Mouse (Mus musculus): ENCODE measurements around the gene Ubqln1. TPM values are rescaled to one million over a fixed set of nuclear protein-coding genes. Genes with fewer than 3 reads are reported as not detected.

The Ubqln1 gene
- polyA plus RNA-seq, 1 experiment from 2014 or later: 61.4 TPM

GRCm38 (mm10) chr13:58128768-58129671 lies 86.4 kb downstream of the Ubqln1 start:
- no peaks in the 10 kb centered on the region for H3K36me3 ChIP-seq (ENCODE audit: control insufficient read depth, insufficient read depth, low read length)
- H3K9me3 ChIP-seq (ENCODE audit: control insufficient read depth, low read length): no peaks in the 10 kb centered on the region
- no peaks in the 10 kb centered on the region for H3K27me3 ChIP-seq (ENCODE audit: control insufficient read depth, insufficient read depth, low read length)
- no peaks in the 10 kb centered on the region; the same call in 1 of the 2 replicates for H3K4me1 ChIP-seq (replicated peaks; ENCODE audit: control insufficient read depth, insufficient read depth)
- TF ChIP-seq EP300 (optimal IDR thresholded peaks at IDR 0.05) (peak; percentile 31), CTCF (IDR thresholded peaks at IDR 0.05; ENCODE audit: low read depth) (peak; percentile 19)
- peak overlapping the region; percentile 91 for H3K4me3 ChIP-seq (ENCODE audit: low read depth, low read length)
- H3K9ac ChIP-seq (ENCODE audit: low read length): peak overlapping the region; percentile 99
- H3K4me2 ChIP-seq (replicated peaks; ENCODE audit: low read depth): peak overlapping the region; percentile 81
- under 1% methylated on average over 61 of the region's 83 CpGs for WGBS
- H3K27ac ChIP-seq (replicated peaks): peak overlapping the region; percentile 99
- ATAC-seq (ENCODE audit: low FRiP score, low TSS enrichment): peak; percentile 97
- DNase-seq (ENCODE audit: low spot score): peak; percentile 96

GRCm38 (mm10) chr13:58128396-58128767 lies 87.1 kb downstream of the Ubqln1 start, which contains the start of gene Hnrnpa0:
TSS of gene Hnrnpa0 (minus strand) at chr13:58128556.
- ATAC-seq (ENCODE audit: low FRiP score, low TSS enrichment) (peak; percentile 93), DNase-seq (ENCODE audit: low spot score) (peak; percentile 96)
- H3K9ac ChIP-seq (ENCODE audit: low read length): peak within 1 kb of the TSS; percentile 99
- H3K36me3 ChIP-seq (ENCODE audit: control insufficient read depth, insufficient read depth, low read length): no peaks in the 10 kb centered on the region
- H3K4me2 ChIP-seq (replicated peaks; ENCODE audit: low read depth): peak within 1 kb of the TSS; percentile 81
- WGBS: 0% methylated on average over 16 of the region's 62 CpGs
- H3K27me3 ChIP-seq (ENCODE audit: control insufficient read depth, insufficient read depth, low read length): no peaks in the 10 kb centered on the region
- peak within 1 kb of the TSS; percentile 99 for H3K27ac ChIP-seq (replicated peaks)
- TF ChIP-seq EP300 (optimal IDR thresholded peaks at IDR 0.05): no peak
- TF ChIP-seq CTCF (IDR thresholded peaks at IDR 0.05; ENCODE audit: low read depth): no peak
- peak within 1 kb of the TSS; percentile 91 for H3K4me3 ChIP-seq (ENCODE audit: low read depth, low read length)
- H3K4me1 ChIP-seq (replicated peaks; ENCODE audit: control insufficient read depth, insufficient read depth): no peaks in the 10 kb centered on the region; the same call in 1 of the 2 replicates
- no peaks in the 10 kb centered on the region for H3K9me3 ChIP-seq (ENCODE audit: control insufficient read depth, low read length)

- H3K27ac ChIP-seq (replicated peaks): peak overlapping the region; percentile 99
- WGBS: under 1% methylated on average over 71 of the region's 81 CpGs
- DNase-seq (ENCODE audit: low spot score) (peak; percentile 67), ATAC-seq (ENCODE audit: low FRiP score, low TSS enrichment) (peak; percentile 26)
- H3K9ac ChIP-seq (ENCODE audit: low read length): peak overlapping the region; percentile 99
- TF ChIP-seq CTCF (IDR thresholded peaks at IDR 0.05; ENCODE audit: low read depth): no peak
- no peak for TF ChIP-seq EP300 (optimal IDR thresholded peaks at IDR 0.05)
- H3K4me1 ChIP-seq (replicated peaks; ENCODE audit: control insufficient read depth, insufficient read depth): no peaks in the 10 kb centered on the region; the same call in 1 of the 2 replicates
- H3K36me3 ChIP-seq (ENCODE audit: control insufficient read depth, insufficient read depth, low read length): no peaks in the 10 kb centered on the region
- peak overlapping the region; percentile 91 for H3K4me3 ChIP-seq (ENCODE audit: low read depth, low read length)
- H3K4me2 ChIP-seq (replicated peaks; ENCODE audit: low read depth): peak overlapping the region; percentile 81
- no peaks in the 10 kb centered on the region for H3K9me3 ChIP-seq (ENCODE audit: control insufficient read depth, low read length)
- H3K27me3 ChIP-seq (ENCODE audit: control insufficient read depth, insufficient read depth, low read length): no peaks in the 10 kb centered on the region
Observed at GRCm38 (mm10) chr13:58127766-58128361, 87.6 kb downstream of the Ubqln1 start.

- no peak for TF ChIP-seq EP300 (optimal IDR thresholded peaks at IDR 0.05)
- no peak for TF ChIP-seq CTCF (IDR thresholded peaks at IDR 0.05; ENCODE audit: low read depth)
- no peak for DNase-seq (ENCODE audit: low spot score)
- Histone ChIP-seq H3K9me3 (ENCODE audit: control insufficient read depth, low read length) (no peaks in the 10 kb centered on the region), H3K4me1 (replicated peaks; ENCODE audit: control insufficient read depth, insufficient read depth) (no peaks in the 10 kb centered on the region; the same call in 1 of the 2 replicates), H3K9ac (ENCODE audit: low read length) (peak overlapping the region; percentile 99), H3K27ac (replicated peaks) (peak overlapping the region; percentile 99), H3K27me3 (ENCODE audit: control insufficient read depth, insufficient read depth, low read length) (no peaks in the 10 kb centered on the region), H3K4me2 (replicated peaks; ENCODE audit: low read depth) (peak overlapping the region; percentile 81), H3K4me3 (ENCODE audit: low read depth, low read length) (peak overlapping the region; percentile 91), H3K36me3 (ENCODE audit: control insufficient read depth, insufficient read depth, low read length) (no peaks in the 10 kb centered on the region)
- WGBS: under 1% methylated on average over 55 of the region's 92 CpGs
- 0 out of 2 replicates have a peak, but pooled peaks have one; percentile 1 for ATAC-seq (ENCODE audit: low FRiP score, low TSS enrichment)
Observed at GRCm38 (mm10) chr13:58126862-58127765, 88.3 kb downstream of the Ubqln1 start.

Other genes starting within 250 kb of the Ubqln1 start
- 1.1 and 1.2 TPM in 2 replicates for gene Klhl3, start 102.1 kb downstream of the Ubqln1 start, polyA plus RNA-seq (2015; fragmentation: Nextera tagmentation; extraction: Ambion mirVana)
- gene Hnrnpa0, start 87.1 kb downstream of the Ubqln1 start, polyA plus RNA-seq (2015; fragmentation: Nextera tagmentation; extraction: Ambion mirVana): 21.1 and 24.6 TPM in 2 replicates
- gene Idnk, start 58.0 kb downstream of the Ubqln1 start, polyA plus RNA-seq (2015; fragmentation: Nextera tagmentation; extraction: Ambion mirVana): 35.0 and 37.5 TPM in 2 replicates
- 14.0 and 14.8 TPM in 2 replicates for gene Gkap1, start 60.0 kb upstream of the Ubqln1 start, polyA plus RNA-seq (2015; fragmentation: Nextera tagmentation; extraction: Ambion mirVana)
- 0.11 and 0.19 TPM in 2 replicates for gene Kif27, start 143.5 kb upstream of the Ubqln1 start, polyA plus RNA-seq (2015; fragmentation: Nextera tagmentation; extraction: Ambion mirVana)
- 30.2 and 30.5 TPM in 2 replicates for gene 2210016F16Rik, start 169.6 kb upstream of the Ubqln1 start, polyA plus RNA-seq (2015; fragmentation: Nextera tagmentation; extraction: Ambion mirVana)
- gene Rmi1, start 186.6 kb upstream of the Ubqln1 start, polyA plus RNA-seq (2015; fragmentation: Nextera tagmentation; extraction: Ambion mirVana): 11.1 and 12.5 TPM in 2 replicates
- gene Hnrnpk, start 187.7 kb upstream of the Ubqln1 start, polyA plus RNA-seq (2015; fragmentation: Nextera tagmentation; extraction: Ambion mirVana): 552 and 570 TPM in 2 replicates

Measured in stomach, postnatal 0 days (tissue).